Mouse (Mus musculus) ES-CJ7 (cell line): Measurements from ENCODE around the gene Kmt5c.

Source experiments
- DNase-seq: peaks from one replicate; pipeline ENCODE4 v3.0.0; 2011; ENCODE audit warnings: low read depth, low spot score

Gene Kmt5c

DNA sequence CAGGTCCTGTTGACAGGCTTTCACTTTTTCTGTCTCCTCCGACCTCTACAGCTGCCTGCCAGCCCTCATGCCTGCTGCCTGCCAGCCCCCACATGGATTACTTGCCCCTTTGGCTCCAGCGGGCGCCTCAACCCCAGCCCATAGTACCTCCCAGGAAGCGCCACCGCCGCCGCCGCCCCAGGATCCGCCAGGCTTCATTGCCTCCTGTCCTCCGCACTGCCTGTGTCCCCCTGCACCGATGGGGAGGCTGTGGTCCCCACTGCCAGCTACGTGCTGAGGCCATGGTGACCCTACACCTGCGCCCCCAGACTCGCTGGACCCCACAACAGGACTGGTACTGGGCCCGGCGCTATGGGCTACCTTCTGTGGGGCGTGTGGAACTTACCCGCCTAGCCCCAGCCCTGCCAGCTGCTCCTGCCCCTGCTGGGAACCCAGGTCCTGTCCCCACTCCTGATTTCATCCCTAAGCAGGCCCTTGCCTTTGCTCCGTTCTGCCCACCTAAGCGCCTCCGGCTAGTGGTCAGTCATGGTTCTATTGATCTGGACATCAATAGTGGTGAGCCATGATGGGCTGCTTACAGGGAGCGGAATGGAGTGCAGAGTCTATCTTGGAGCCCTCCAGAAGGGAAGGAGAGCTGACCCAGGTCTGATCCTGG, 6.5 kb downstream of the Kmt5c start:
- DNase-seq, result no peak

DNA sequence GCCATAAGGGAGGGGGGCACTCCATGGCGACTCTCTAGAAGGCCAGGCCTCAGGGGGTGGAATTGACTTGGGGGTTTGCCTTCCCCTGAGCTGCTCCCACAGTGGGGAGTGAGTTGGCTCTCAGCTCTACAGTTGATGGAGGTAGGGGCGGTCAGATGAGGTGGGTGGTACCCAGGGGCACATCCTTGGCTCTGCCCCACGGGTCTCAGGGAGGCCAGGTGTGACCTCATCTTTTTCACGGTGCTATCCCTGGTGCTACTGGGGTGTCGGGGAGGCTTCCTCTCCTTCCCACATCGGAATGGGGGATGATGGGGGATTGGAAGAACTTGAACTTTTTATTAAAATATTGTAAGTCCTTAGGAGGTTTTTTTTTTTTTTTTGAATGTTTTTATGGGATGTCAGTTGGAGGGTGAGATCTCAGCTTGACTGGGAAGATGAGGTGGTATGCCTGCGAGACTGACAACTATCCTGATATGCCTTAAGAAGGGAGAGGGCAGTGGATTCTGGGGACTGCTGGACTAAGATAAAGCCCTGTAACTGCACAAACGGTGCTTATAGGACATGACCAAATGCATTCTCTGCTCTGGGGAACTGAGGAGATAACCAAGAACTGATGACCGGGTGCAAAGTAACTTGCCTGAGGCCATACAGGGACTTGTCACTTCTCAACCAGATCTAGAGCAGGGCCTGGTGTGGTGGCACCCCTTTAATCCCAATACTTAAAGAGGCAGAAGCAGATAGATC, 7.4 kb downstream of the Kmt5c start:
- no peak for DNase-seq

DNA sequence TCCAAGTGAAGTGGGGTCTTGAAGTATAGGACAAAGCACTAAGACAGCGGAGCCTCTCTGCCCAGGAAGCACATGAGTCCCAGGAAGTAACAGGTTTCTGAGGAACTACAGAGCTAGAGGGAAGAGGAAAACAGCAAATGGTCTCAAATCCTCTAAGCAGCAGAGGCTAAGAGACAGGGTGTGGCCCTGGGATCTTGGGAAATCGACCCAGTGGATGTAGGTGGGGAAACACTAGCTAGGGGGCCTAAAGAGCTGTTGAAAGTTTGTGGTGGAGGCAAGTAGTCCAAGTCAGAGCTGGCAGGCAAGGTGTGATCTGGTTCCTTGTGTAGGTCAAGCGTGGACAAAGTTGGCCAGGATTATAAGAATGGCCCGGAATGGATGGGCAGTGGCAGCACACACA, 8.4 kb downstream of the Kmt5c start:
- peak; percentile 72 for DNase-seq

DNA sequence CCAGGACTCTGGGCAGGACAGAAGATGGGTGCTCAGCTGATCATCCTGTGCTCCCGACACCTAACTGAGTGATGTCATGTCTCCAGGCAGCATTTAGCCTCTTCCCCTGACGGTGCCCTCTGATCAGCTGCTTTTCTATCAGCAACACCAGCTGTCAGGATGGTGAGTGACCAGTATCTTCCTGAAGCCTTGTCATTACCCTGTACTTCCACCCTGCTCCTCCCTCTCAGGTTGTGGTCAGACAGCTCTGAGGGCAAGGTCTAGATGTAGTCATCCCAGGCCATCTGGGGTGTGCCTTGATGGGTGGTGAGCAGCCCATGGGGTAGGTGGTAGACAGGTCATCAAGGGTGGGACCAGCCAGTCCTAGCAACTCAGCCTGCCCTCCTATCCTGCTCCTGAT, 9.3 kb downstream of the Kmt5c start:
- no peak for DNase-seq

DNA sequence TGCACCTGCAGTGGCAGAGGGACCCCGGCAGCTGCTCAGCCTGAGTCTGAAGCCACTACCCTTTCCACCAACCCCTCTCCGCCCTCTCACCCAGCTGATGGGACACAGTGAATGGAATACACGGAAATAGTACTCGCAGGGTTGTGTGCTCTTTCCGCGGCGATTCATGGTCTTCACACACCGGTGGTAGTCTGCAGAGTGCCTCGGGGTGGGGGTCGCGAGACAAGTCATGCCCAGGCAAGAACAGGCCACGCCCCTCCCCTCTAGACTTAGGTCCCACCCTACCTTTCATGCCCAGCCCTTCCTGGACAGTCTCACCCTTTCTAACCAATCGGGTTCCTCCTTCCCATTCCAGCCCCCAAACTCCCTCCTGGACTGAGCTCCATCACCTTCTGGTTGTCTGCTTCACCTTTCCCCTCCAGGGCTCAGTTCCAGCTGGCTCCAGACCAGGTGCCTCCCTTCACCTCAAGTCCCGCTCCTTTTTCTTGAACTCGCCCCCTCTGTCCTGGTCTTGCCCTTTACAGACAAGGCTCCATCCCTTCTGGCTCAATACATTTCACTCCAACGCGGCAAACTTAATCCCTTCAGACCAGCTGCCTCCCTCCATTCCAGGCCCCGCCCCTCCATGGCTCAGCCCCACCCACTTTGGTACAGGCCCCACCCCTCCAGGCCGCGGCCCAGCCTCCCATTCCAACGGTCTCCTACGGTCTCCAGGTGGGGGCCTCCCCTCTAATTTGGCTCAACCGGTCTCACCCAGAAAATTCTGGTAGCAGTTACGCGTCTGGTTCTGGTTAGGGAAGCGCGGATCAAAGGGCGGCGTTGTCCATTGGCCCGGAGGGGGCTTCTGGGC, 12.3 kb downstream of the Kmt5c start:
- peak; percentile 97 for DNase-seq

DNA sequence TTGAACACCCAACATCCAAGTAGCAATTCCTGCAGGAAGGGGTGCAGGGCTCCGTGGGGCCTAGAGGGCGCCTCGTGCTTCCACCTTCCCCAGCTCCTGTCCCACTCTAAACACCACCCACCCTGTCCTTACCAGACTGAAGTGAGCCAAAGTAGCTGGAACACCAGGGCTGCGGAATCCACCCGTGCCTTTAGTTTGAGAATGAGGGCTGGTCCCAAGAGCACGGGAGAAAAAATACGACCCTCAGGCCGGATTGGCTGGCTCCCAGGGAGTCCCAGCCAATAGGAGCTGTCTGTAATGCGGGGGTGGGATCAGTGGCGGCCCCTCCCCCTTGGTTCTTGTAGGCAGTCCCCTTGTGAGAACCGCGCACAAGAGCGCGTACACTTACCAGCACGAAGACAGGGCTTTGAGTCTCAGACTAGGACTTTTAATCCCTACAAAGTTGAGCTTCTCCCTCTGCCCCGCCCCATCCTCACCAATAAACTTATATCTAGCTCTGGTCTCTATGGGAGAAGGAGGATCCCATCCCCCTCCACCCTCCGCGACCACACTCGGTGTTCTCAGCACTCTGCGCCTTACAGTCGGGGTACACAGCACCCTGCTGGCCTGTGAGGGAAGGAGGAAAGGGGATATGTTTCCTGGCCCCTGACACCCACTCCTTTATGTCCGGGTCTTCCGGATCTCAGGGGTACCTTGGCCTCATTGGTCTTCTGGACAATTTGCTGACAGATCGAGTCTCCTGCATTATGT, 13.1 kb downstream of the Kmt5c start, which contains the start of gene Cox6b2:
Cox6b2 (minus strand) TSS at position 274 of the 750 bp plus-strand sequence.
- DNase-seq, result peak; percentile 97

GRCm38 (mm10) chr7:4759670-4760069, 19.8 kb downstream of the Kmt5c start:
- no peak for DNase-seq

- DNase-seq, result no peak
Measured at GRCm38 (mm10) chr7:4764946-4765710, 25.2 kb downstream of the Kmt5c start.

GRCm38 (mm10) chr7:4771202-4771601, 31.3 kb downstream of the Kmt5c start, which contains the start of gene Fam71e2:
Fam71e2 (minus strand) TSS chr7:4771302.
- DNase-seq, result no peak

GRCm38 (mm10) chr7:4776131-4776530, 36.2 kb downstream of the Kmt5c start:
- DNase-seq, result no peak

DNA sequence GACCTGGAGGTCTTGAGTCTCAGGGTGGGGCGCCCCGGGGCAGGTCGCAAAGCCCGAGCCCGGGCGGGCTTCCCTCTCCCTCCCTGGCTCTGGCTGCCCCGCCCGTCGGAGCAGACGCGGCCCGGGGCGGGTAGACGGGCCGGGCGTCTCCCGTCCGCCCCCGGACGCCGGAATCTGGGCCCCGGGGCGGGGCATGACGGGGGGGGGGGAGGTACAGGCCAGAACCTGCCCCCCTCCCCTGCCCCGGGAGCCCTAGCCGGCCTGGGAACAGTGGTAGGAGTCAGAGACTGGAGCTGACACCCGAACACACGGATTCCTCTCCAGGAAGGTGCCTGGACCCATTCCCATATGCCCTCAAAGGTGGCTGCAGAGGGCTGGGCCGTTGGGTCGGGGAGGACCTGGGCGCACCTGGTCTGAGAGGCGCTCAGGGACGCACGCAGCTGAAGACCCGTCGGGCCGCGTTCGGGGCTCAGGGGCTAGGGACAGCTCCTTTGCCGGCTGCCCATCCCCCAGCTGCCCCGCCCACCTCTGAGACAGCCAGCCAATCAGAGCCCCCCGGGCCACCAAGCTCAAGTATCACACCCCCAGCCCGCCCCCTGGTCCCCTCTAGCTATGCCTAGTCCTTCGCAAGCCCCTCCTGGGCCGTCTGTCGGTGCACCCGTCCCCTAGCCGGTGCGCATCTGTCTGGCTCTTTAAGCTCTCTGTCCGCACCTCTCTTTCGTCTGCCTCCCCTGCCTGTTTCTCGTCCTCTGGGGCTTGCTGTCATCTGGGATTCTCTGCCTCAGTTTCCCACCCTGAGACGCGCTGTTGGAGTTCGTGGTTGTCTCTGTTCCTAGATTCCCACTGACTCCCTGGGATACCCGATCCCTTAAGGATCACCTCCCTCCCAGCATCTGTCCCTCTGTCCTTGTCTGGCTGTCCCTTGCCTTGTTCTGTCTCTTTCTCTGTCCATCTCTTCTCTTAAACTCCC, 37.2 kb downstream of the Kmt5c start:
- DNase-seq, result peak; percentile 82

DNA sequence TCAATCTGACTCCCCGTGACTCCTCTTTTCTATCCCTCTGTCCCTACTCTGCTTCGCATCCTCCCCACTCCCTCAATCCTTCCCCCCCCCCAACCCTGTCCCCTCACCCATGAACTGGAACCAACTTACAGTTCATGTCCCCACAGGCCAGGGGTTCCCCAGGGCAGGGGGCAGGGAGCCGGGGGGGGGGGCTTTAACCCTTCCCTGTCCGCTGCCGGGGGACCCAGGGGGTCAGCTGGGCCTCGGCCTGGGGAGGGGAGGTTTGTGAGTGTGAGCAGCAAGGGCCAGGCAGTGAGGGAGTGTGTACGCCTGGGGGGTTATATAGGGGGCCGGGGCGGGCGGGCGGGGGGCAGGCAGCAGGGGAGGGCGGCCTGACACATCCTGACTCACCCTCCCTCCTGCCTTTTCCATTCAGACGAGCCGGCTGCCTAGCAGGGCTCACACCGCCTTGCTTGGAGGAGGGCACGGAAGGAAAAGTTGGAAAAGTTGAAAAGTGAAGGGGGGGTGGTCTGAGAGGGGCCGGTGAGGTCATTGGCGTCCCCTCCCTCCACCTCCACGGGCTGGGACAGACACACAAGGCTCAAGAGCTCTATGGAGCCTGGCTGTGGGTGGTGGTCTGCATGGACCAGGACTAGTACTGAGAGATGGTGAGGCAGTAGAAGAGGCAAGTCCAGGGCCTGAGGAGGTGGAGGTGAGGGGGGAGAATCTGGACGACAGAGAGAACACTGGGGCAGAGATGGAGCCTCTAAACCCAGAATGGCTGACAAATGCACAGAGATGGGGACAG, 38.1 kb downstream of the Kmt5c start:
- no peak for DNase-seq

GRCm38 (mm10) chr7:4779921-4780320, 40.0 kb downstream of the Kmt5c start:
- DNase-seq, result no peak

DNA sequence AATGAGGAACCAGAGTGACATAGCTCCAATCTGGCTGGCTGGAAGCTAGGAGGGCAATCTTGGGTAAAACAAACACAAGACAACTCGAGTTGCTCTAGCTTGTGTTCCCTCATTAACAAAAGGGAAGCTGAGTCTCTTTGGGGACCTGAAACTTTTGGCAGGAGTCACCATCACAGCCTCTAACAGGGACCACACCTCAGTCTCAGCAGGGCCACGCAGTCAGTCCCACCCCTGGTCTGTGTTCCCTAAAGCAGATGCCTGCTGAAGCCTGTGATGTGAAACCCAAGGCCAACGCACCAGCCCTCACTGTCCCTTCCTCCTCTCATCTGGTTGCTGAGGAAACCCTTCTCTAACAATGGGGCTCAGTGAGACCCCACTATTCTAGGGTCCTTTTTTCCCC, 42.2 kb downstream of the Kmt5c start:
- DNase-seq, result no peak

- DNase-seq, result no peak
Measured at GRCm38 (mm10) chr7:4782759-4783158, 42.8 kb downstream of the Kmt5c start, which contains the start of the genes Il11 and Tmem190. Il11 (minus strand) TSS chr7:4782859. Tmem190 (plus strand) TSS chr7:4782937.

- DNase-seq, result no peak
Measured at GRCm38 (mm10) chr7:4783667-4784268, 43.9 kb downstream of the Kmt5c start.

GRCm38 (mm10) chr7:4788499-4789435, 48.9 kb downstream of the Kmt5c start:
- DNase-seq, result peak; percentile 68
